Mouse (Mus musculus): ENCODE results near the gene Nckap5.

- TF ChIP-seq CTCF (IDR thresholded peaks at IDR 0.05; ENCODE audit: low read depth, low read length), result no peak
- TF ChIP-seq POLR2A (IDR thresholded peaks at IDR 0.05; ENCODE audit: insufficient read depth, low read length), result no peak
Measured at GRCm38 (mm10) chr1:126721917-126722316, 108.7 kb downstream of the Nckap5 start.

Data from ES-Bruce4 (cell line).